Mouse (Mus musculus) spleen, adult 18-20 months (tissue): ENCODE measurements around the gene Ddit4.
"Not testable (repeated sequence)": the region's sequence is repeated elsewhere in the genome, so short reads cannot be mapped to it uniquely, and the experiment has no call there.

Source experiments
- DNase-seq, 2 experiments: peaks; one replicate each; pipeline ENCODE4 v3.0.0; 2022; ENCODE audit warnings: mixed read lengths in 2 of 2

Gene Ddit4

GRCm38 (mm10) chr10:59951211-59952151, at the start of gene Ddit4:
TSS of gene Ddit4 (minus strand) at chr10:59951834.
- DNase-seq: peak; percentile 99 to 100

GRCm38 (mm10) chr10:59999057-59999456, 47.4 kb upstream of the Ddit4 start:
- no peak for DNase-seq

DNA sequence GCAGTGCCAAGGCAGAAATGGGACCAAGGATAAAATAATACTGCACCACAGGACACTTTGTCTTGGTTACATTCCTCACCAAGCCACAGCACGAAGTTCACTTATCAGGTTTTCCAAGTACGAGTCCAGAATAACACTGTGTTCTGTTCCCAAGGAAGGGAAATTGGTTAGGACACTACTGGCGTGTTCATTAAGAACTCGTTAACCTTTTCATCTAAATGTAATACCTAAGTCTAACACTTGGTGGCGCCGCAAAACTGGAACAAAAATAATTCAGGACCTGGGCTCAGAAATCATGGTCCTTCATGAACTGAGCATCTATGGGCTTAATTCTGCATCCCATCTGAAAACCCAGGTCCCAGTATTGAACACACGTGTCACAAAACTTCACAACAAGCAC, 46.0 kb upstream of the Ddit4 start:
- DNase-seq: peak in 1 of 2 experiments; percentile 34

GRCm38 (mm10) chr10:59995889-59996288, 44.3 kb upstream of the Ddit4 start:
- DNase-seq: no peak

- not testable (repeated sequence) for DNase-seq
Observed at GRCm38 (mm10) chr10:59993813-59994212, 42.2 kb upstream of the Ddit4 start.

- no peak for DNase-seq
Observed at GRCm38 (mm10) chr10:59992024-59992423, 40.4 kb upstream of the Ddit4 start.

DNA sequence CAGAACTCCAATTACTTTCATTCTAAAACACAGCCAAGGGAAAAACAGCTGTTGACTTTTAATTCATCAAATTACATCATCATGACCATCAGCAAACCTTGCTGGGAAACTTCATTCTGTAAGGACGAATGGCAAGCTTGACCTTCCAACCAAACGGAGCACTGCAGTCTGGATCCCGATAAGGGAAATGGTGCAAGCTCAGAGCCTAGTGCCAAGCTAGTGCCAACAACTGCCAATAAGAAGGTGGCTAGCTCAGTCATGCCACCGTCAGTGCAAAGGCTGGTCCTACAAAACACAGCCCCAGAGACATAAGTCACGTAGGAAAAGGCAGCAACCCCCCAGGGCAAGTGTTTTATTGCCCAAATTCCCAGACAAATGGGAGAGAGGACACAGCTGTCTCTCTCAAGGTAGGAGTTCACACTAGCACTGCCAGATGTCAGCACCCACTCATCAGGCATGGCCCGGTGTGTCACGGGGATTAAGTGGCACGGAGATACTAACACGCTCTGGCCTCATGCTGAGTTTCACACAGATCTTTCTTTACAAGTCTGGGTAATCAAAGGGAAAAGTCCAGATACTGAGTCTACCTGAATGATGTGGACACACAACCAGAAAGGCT, 39.7 kb upstream of the Ddit4 start:
- DNase-seq: no peak

GRCm38 (mm10) chr10:59990393-59990792, 38.8 kb upstream of the Ddit4 start:
- no peak for DNase-seq

- no peak for DNase-seq
Observed at GRCm38 (mm10) chr10:59988036-59988435, 36.4 kb upstream of the Ddit4 start.

DNA sequence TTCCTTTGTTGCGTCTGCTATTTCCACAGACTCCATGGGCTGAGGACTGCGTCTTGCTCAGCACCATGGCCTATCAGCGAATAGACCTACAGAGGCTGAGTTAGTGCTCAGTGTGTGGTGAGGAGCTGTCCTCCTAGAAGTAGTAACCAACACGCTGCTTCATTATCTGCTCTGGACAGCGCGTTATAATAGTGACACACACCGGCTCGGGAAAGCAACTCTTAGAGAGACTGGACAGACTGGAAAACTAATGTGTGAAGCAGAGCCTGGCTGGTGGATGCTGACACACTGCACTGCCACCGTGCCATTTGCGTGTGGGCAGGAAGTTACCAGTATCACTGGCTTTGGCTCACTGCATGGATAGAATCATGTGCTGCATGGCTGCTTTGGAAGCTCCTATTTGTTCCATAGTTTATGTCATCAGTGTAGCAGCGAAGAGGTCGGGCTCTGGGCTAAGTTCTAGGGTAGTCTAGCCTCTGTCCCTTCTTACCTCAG, 30.8 kb upstream of the Ddit4 start:
- DNase-seq: no peak

GRCm38 (mm10) chr10:59981792-59982191, 30.2 kb upstream of the Ddit4 start:
- no peak for DNase-seq

- DNase-seq: peak in 1 of 2 experiments; percentile 39
Observed at GRCm38 (mm10) chr10:59981336-59981735, 29.7 kb upstream of the Ddit4 start.

DNA sequence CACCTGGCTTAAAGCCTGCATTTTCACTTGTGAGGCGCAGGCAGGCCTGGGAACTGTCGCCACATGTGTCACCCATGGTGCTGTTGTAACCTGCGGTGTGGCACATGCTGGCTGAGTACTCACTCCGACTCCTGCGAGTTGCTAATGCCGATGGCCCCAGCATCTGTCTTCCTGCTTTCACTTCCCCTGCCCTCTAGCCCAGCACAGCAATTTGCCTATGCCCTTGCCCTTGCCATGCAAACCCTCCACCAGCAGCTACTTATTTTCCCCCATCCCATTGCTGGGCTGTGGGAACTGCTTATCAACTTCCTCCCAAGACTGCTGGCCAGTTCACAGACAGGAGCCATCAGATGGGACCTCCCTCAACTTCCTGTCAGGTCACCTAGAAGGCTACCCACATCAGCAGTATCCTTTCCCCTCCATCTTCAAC, 29.2 kb upstream of the Ddit4 start:
- peak; percentile 72 to 80 for DNase-seq

DNA sequence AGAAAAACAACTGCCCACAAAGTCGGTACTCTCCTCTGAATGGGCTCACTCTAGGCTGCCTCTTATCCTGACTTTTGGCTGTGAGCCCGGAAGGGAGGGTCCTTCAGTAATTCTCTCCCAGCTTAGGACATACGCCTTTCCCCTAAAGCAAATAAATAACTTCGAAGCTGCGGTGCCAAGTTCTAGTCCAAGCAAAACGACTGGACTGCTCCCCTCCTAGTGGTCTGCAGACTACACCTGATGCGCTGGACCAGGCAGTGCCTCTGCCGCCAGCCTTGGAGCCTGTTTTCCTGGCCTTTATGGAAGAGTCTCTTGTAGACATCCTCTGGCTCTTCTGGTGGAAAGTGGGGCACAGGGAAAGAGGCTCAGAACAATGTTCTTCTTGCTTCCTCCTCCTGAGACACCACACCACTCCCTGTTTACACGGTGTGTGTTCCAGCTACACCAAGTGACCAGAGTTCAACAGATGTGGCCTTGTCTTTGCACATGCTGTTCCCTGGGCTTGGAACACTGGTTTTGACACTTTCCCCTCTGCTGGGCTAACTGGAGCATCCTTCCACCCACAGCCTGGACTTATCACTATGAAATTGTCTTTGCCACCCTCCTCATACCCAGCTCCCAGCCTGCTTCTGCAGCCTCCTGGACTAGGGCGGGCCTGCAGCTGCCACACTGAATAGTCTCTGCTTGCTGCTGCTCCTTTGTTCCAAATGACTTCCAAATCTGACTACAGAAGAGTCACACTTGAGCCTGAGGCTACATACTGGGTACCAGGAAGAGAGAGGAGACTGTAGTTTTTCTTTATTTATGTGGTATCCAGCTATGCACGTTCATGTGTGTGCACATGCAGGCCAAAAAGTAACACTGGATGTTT, 27.5 kb upstream of the Ddit4 start:
- DNase-seq: no peak

DNA sequence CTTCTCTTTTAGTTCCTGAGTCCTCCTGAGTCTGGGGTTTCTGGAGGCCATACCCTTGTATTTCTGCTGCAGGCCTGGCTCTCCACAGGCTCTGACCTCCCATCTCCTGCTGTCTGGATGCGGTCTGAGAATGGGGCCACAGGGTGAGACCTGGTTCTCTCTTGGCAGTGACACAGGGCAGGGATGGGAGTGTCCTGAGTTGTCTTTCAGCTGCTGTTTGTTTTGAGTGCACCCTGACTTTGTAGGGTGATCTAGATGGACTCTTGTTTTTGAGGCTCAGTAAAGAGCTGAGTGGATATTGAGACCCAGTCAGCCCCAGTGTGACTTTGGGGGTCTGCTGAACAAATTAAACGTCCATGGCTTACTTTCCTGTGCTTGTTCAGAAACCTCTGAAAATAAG, 26.8 kb upstream of the Ddit4 start:
- no peak for DNase-seq

DNA sequence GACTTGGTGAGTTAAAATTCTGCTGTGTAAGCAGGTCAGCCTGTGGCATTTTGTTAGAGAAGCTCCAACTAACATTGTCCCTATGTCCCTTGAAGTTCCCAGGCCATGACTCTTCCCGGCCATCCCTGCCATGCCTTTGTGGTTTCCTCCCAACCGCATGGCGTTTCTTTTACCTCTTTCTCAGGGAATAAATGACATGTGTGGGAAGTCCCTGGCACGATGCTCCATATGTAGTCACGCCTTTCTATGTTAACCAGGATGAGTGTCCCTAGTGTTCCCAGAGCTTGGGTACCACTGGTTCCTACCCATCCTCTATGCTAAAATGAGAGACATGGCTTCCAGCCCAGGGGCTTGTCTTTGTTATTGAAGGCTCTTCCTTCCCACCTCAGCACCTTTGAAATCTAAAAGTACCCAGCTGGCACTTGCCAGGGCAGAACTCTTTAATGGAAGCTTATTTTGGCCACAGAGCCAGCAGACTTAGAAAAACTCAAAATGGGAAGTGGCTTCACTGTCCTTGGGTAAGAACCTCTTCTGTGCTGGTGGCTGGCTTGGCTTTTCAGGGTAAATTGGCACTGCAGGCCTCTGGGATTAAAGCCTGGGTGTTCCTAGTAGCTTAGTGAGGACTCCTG, 26.2 kb upstream of the Ddit4 start:
- DNase-seq: no peak

GRCm38 (mm10) chr10:59977141-59977540, 25.5 kb upstream of the Ddit4 start:
- DNase-seq: no peak

GRCm38 (mm10) chr10:59974786-59975185, 23.2 kb upstream of the Ddit4 start:
- peak in 1 of 2 experiments; percentile 47 for DNase-seq

DNA sequence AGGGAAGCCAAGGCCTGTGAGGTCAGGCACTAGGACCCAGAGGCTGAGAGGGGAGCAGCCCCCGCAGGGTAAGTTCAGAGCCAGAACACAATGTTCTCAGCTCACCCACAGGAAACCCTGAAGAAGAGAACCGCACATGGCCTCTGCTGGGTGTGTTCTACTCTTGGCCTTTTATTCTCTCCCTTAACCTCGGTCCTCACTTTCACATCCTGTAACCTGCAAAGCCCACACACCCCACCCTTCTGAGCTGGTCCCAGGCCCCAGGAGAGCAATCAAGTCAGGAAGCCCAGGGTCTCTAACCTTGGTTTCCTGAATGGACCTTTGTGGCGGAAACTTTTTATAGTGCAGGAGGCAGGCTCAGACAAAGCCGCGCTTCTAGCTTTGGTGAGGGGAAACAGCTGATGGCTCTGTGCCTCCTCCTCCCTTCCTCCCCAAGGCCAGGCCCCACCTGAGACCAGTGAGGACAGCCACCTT, 22.6 kb upstream of the Ddit4 start:
- peak; percentile 68 to 84 for DNase-seq

DNA sequence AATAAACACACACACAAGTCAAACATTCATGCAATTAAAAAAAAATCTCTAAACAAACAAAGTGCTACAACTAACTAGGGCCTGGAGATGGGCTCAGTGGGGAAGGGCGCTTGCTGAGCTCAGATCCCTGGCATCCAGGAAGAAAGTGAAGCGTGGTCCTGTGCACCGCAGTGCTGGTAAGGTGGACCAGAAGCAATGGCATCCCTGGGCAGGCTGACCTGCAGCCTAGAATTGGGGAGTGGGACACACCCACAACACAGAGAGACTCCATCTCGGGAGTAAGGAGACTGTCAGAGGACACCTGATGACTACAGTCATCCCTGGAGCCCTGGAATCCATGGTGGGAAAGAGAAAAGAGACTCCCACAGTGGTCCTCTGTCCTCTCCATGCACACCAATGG, 21.8 kb upstream of the Ddit4 start:
- DNase-seq: no peak

- DNase-seq: no peak
Observed at GRCm38 (mm10) chr10:59972999-59973398, 21.4 kb upstream of the Ddit4 start.

DNA sequence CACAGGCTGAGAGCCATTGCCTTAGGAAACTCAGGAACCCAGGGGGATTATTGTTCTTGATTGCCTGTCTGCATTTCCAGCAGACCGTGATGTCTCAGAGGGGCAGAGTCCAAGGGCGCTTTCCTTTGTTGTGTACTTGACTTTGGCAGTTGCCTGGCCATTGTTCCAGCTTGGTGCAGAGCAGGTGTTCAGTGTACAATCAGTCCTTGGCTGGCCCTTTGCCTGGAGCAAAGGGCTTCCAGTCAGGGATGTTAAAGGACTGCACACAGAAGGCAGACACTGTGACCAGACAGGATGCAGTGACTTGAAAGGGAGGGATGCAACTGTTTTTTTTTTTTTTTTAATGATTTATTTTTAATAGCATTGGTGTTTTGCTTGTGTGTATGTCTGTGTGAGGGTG, 20.9 kb upstream of the Ddit4 start:
- DNase-seq: no peak
